Mouse (Mus musculus) kidney, postnatal 14 days (tissue): ENCODE data around the gene Lcn8.

Experiments
- DNase-seq: peaks from one replicate; pipeline ENCODE4 v3.0.0; 2022; ENCODE audit warnings: mixed read lengths

Lcn8 gene

GRCm38 (mm10) chr2:25652902-25653301, at the start of gene Lcn8:
Gene Lcn8 (plus strand): TSS chr2:25653120.
- no peak for DNase-seq

- DNase-seq, result peak; percentile 94
These were observed 44.9 kb upstream of the Lcn8 start, which contains the start of gene Rabl6 for GRCm38 (mm10) chr2:25607761-25608622. Gene Rabl6 (minus strand): TSS chr2:25608521.

- no peak for DNase-seq
These were observed 44.2 kb upstream of the Lcn8 start for GRCm38 (mm10) chr2:25608671-25609070.

GRCm38 (mm10) chr2:25616398-25616797, 36.5 kb upstream of the Lcn8 start:
- DNase-seq, result no peak

- no peak for DNase-seq
These were observed 35.3 kb upstream of the Lcn8 start, which contains the start of gene Ccdc183 for GRCm38 (mm10) chr2:25617578-25617977. Gene Ccdc183 (minus strand): TSS chr2:25617678.

GRCm38 (mm10) chr2:25620386-25620785, 32.5 kb upstream of the Lcn8 start:
- no peak for DNase-seq

GRCm38 (mm10) chr2:25620852-25621228, 32.1 kb upstream of the Lcn8 start:
- no peak for DNase-seq

- peak; percentile 94 for DNase-seq
These were observed 31.4 kb upstream of the Lcn8 start, which contains the start of gene Tmem141 for GRCm38 (mm10) chr2:25621229-25622200. Gene Tmem141 (minus strand): TSS chr2:25622005.

- no peak for DNase-seq
These were observed 26.9 kb upstream of the Lcn8 start for GRCm38 (mm10) chr2:25625986-25626385.

GRCm38 (mm10) chr2:25627811-25628210, 25.1 kb upstream of the Lcn8 start, which contains the start of gene Fcna:
Gene Fcna (minus strand): TSS chr2:25628030.
- DNase-seq, result no peak

GRCm38 (mm10) chr2:25628738-25629137, 24.2 kb upstream of the Lcn8 start:
- peak; percentile 48 for DNase-seq

GRCm38 (mm10) chr2:25633616-25634015, 19.3 kb upstream of the Lcn8 start:
- no peak for DNase-seq

- no peak for DNase-seq
These were observed 18.9 kb upstream of the Lcn8 start for GRCm38 (mm10) chr2:25634046-25634445.

- peak; percentile 32 for DNase-seq
These were observed 13.0 kb upstream of the Lcn8 start for GRCm38 (mm10) chr2:25639890-25640289.

- DNase-seq, result peak; percentile 8
These were observed 1.6 kb downstream of the Lcn8 start for GRCm38 (mm10) chr2:25654502-25654901.

- DNase-seq, result no peak
These were observed 3.8 kb downstream of the Lcn8 start for GRCm38 (mm10) chr2:25656691-25657090.

- DNase-seq, result no peak
These were observed 4.3 kb downstream of the Lcn8 start for GRCm38 (mm10) chr2:25657246-25657645.

GRCm38 (mm10) chr2:25657652-25658051, 4.7 kb downstream of the Lcn8 start, which contains the start of gene Lcn5:
Gene Lcn5 (plus strand): TSS chr2:25657952.
- DNase-seq, result no peak

- DNase-seq, result no peak
These were observed 7.4 kb downstream of the Lcn8 start for GRCm38 (mm10) chr2:25660279-25660678.

GRCm38 (mm10) chr2:25661245-25661970, 8.5 kb downstream of the Lcn8 start:
- DNase-seq, result no peak

GRCm38 (mm10) chr2:25663511-25663910, 10.6 kb downstream of the Lcn8 start:
- peak; percentile 50 for DNase-seq

GRCm38 (mm10) chr2:25664125-25664524, 11.2 kb downstream of the Lcn8 start:
- DNase-seq, result no peak
